ENCODE assay signal across 14 mouse cellular contexts in genomic region chrX:21424797-21425196, GRCm38 (mm10). TPM values are rescaled to one million over a fixed set of nuclear protein-coding genes. Genes with fewer than 3 reads are reported as not detected.
DNase-seq lines count a peak whose midpoint lies in the region; ATAC-seq and TF ChIP-seq lines count a peak whose summit lies in the region.
"Had no signal": no experiment of that assay in that cellular context is flagged by ENCODE, and none has a peak within 500 bp of the region (broad histone marks: within the 10 kb centered on the region; RNA-seq: fewer than 3 reads in every experiment).

No protein-coding gene starts in this region.

- WGBS in kidney, adult 2 months = 65% methylated on average over 4 of the region's 4 CpGs
- WGBS in kidney, embryonic 16.5 days = 60% methylated on average over 4 of the region's 4 CpGs

- no peaks in the 10 kb centered on the region for H3K27me3 ChIP-seq in kidney, adult 2 months (replicated peaks; ENCODE audit: control insufficient read depth, insufficient read depth, low read length)
- no peaks in the 10 kb centered on the region for H3K27me3 ChIP-seq in kidney, embryonic 16.5 days (ENCODE audit: insufficient read depth, low read length)
- H3K27me3 ChIP-seq: forebrain, embryonic 12.5 days; neural tube, embryonic 12.5 days had no signal

- no peak overlapping the region for H3K4me3 ChIP-seq in kidney, adult 2 months (ENCODE audit: insufficient read depth, low read depth, low read length)
- no peak overlapping the region for H3K4me3 ChIP-seq in kidney, embryonic 16.5 days (ENCODE audit: low read length)
- H3K4me3 ChIP-seq: forebrain, embryonic 12.5 days; neural tube, embryonic 12.5 days had no signal

- TF ChIP-seq CTCF in kidney, adult 2 months (conservative IDR thresholded peaks at IDR 0.05; ENCODE audit: insufficient read depth, insufficient read length, low read depth, low read length) = 0 out of 2 replicates have a peak, but pooled peaks have one; percentile 10

- no peak overlapping the region for H3K9ac ChIP-seq in kidney, embryonic 16.5 days (replicated peaks; ENCODE audit: low read length)
- H3K9ac ChIP-seq: forebrain, embryonic 12.5 days; neural tube, embryonic 12.5 days had no signal

- no peak overlapping the region for H3K27ac ChIP-seq in kidney, adult 2 months (ENCODE audit: insufficient read depth, low read depth, low read length)
- H3K27ac ChIP-seq in kidney, embryonic 16.5 days (ENCODE audit: low read length) = no peak overlapping the region
- H3K27ac ChIP-seq: forebrain, embryonic 12.5 days; neural tube, embryonic 12.5 days had no signal

- no peak for TF ChIP-seq POLR2A in kidney, adult 2 months (IDR thresholded peaks at IDR 0.05; ENCODE audit: low read depth, low read length)

- no peak for ATAC-seq in kidney, embryonic 16.5 days (ENCODE audit: low FRiP score, low TSS enrichment)

- H3K36me3 ChIP-seq in kidney, adult 2 months (ENCODE audit: control insufficient read depth, insufficient read depth, low read length) = no peaks in the 10 kb centered on the region
- no peaks in the 10 kb centered on the region for H3K36me3 ChIP-seq in kidney, embryonic 16.5 days (ENCODE audit: insufficient read depth, low read length)
- H3K36me3 ChIP-seq: forebrain, embryonic 12.5 days; neural tube, embryonic 12.5 days had no signal

- no peaks in the 10 kb centered on the region for H3K4me1 ChIP-seq in kidney, adult 2 months (ENCODE audit: control insufficient read depth, insufficient read depth, low read length)
- no peaks in the 10 kb centered on the region for H3K4me1 ChIP-seq in kidney, embryonic 16.5 days (ENCODE audit: insufficient read depth, low read length)
- H3K4me1 ChIP-seq: forebrain, embryonic 12.5 days; neural tube, embryonic 12.5 days had no signal

- no peaks in the 10 kb centered on the region for H3K9me3 ChIP-seq in kidney, embryonic 16.5 days (ENCODE audit: low read length)
- H3K9me3 ChIP-seq: forebrain, embryonic 12.5 days; neural tube, embryonic 12.5 days had no signal

- H3K4me2 ChIP-seq in kidney, embryonic 16.5 days (replicated peaks; ENCODE audit: low read depth, low read length) = no peak overlapping the region
- H3K4me2 ChIP-seq: forebrain, embryonic 12.5 days; neural tube, embryonic 12.5 days had no signal

- DNase-seq in adrenal gland, postnatal 10 days = peak; percentile 13
- DNase-seq in adrenal gland, adult 8-10 months = no peak
- peak; percentile 1 for DNase-seq in kidney, adult 2 months
- DNase-seq in thymus, postnatal 4 days = peak; percentile 8
- no peak for DNase-seq in thymus, postnatal 14 days
- peak; percentile 16 for DNase-seq in retina, postnatal 1 day
- DNase-seq in ovary, adult 18-20 months (ENCODE audit: low spot score) = no peak

RNA-seq across cellular contexts. Expression of gene Agtr2, which starts 59.5 kb away (rescaled TPM):
- 10 to 100 TPM; 59.6 to 66.7 TPM for total RNA-seq in adrenal gland, postnatal 10 days (2021)
- total RNA-seq in adrenal gland, adult 8-10 months (2022) = 10 to 100 TPM; 18.5 to 94.7 (median 41.8) TPM
- 0.05 and 0.14 TPM in 2 replicates for polyA plus RNA-seq in kidney, adult 2 months (2012; rRNA removed)
- 53.6 and 58.6 TPM in 2 replicates for polyA plus RNA-seq in kidney, embryonic 16.5 days (2015; fragmentation: Nextera tagmentation; extraction: Ambion mirVana)
- total RNA-seq: common myeloid progenitor, adult 5-6 weeks; granulocyte monocyte progenitor cell, adult 5-6 weeks; megakaryocyte progenitor cell, adult 5-6 weeks had no signal
- polyA plus RNA-seq: C2C12 had no signal

Comparison
In these comparisons a context has a peak if more than half of its experiments do, and no peak if none do; other contexts are left out.
1. DNase-seq: peak in adrenal gland, postnatal 10 days (single experiment), kidney, adult 2 months (single experiment), thymus, postnatal 4 days (single experiment) and retina, postnatal 1 day (single experiment); none in adrenal gland, adult 8-10 months (single experiment), thymus, postnatal 14 days (single experiment) and ovary, adult 18-20 months (single experiment).